Mouse (Mus musculus) lung, embryonic 15.5 days (tissue): ENCODE measurements around the gene Znrf2. TPM values are rescaled to one million over a fixed set of nuclear protein-coding genes. Genes with fewer than 3 reads are reported as not detected.

Source experiments
- ATAC-seq: fragments of 200-750 bp; cut with Nextera tagmentation; 2 replicates; pipeline ENCODE4 v1.8.0; 2017; ENCODE audit warnings: moderate number of reproducible peaks, borderline replicate concordance; ENCODE audit not compliant: low FRiP score, low TSS enrichment; ENCODE audit errors: extremely low read depth
- H3K27ac ChIP-seq: fragments of 300-500 bp; sonication (generic); 2 replicates; pipeline ENCODE4 v1.5.1; 2015; ENCODE audit warnings: moderate library complexity, mild to moderate bottlenecking, inconsistent platforms
- H3K27me3 ChIP-seq: fragments of 300-500 bp; sonication (generic); 2 replicates; pipeline ENCODE4 v1.6.1; 2015; ENCODE audit warnings: inconsistent platforms
- H3K36me3 ChIP-seq: fragments of 300-500 bp; sonication (generic); 2 replicates; pipeline ENCODE4 v1.6.1; 2015; ENCODE audit warnings: inconsistent platforms
- H3K4me1 ChIP-seq: fragments of 300-500 bp; sonication (generic); 2 replicates; pipeline ENCODE4 v1.6.1; 2015; ENCODE audit warnings: inconsistent platforms
- H3K4me2 ChIP-seq: fragments of 300-500 bp; sonication (generic); 2 replicates; pipeline ENCODE4 v1.6.1; 2015; ENCODE audit warnings: inconsistent platforms, mild to moderate bottlenecking, moderate library complexity
- H3K4me3 ChIP-seq: fragments of 300-500 bp; sonication (generic); 2 replicates; pipeline ENCODE4 v1.5.1; 2015; ENCODE audit warnings: mild to moderate bottlenecking, inconsistent platforms
- H3K9ac ChIP-seq: fragments of 300-500 bp; sonication (generic); 2 replicates; pipeline ENCODE4 v1.6.1; 2015; ENCODE audit warnings: inconsistent platforms
- H3K9me3 ChIP-seq: fragments of 300-500 bp; sonication (generic); 2 replicates; pipeline ENCODE4 v1.6.1; 2016; ENCODE audit warnings: inconsistent platforms
- WGBS: fragments of 180-500 bp; shearing (Covaris S2); methylation state at CpG from one replicate; pipeline ENCODE4 v1.1.7; 2015; 5-methylcytosine and 5-hydroxymethylcytosine counted together
- polyA plus RNA-seq: library from polyadenylated mRNA; unstranded; fragments of >200 nt; fragmentation: Nextera tagmentation; extraction: Ambion mirVana; gene quantifications from 2 replicates; pipeline ENCODE4 v1.2.1, GENCODE M21; 2015

The Znrf2 gene
- polyA plus RNA-seq, 1 experiment from 2014 or later, result 3.6 TPM

DNA sequence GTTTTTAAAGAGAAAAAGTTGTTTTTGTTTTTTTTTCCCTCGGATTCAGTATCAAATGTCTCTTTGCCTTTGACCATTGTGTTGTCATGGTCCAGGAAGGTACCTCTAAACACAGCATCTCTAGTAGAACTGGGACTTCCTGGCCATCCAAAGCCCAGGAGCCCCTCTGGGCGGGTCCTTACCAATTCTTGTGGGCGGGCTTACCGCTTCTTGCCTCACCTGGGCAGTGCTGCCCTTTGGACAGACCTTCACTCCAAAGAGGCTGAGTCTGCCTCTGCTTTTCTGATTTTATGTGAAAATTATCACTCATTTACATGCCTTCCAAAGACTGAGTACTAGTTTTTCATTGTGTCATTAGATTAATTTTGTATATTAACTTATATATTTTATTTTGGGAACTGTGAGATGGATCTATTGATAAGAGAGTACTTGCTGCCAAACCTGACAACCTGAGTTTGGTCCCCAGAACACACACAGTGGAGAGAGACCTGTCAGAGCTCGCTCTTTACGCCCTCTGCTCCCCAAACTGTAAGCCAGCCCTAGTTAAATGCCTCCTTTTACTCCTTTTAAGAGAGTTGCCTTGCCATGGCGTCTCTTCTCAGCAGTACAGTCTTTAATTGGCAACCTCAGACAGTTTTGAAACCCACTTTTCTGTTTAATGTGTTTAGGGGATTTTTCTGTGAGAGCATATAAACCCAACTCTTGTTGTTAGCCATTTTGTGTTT is 13.5 kb downstream of the Znrf2 start:
- WGBS, result 84% methylated on average over 7 of the region's 7 CpGs
- H3K4me3 ChIP-seq, result no peak overlapping the region
- no peak overlapping the region for H3K4me2 ChIP-seq
- H3K27ac ChIP-seq, result no peak overlapping the region
- no peaks in the 10 kb centered on the region for H3K9me3 ChIP-seq
- H3K27me3 ChIP-seq, result no peaks in the 10 kb centered on the region
- no peak for ATAC-seq
- H3K36me3 ChIP-seq, result no peaks in the 10 kb centered on the region
- H3K9ac ChIP-seq, result no peak overlapping the region
- H3K4me1 ChIP-seq, result peaks cover 6% of the 10 kb centered on the region; the same call in 1 of the 2 replicates

DNA sequence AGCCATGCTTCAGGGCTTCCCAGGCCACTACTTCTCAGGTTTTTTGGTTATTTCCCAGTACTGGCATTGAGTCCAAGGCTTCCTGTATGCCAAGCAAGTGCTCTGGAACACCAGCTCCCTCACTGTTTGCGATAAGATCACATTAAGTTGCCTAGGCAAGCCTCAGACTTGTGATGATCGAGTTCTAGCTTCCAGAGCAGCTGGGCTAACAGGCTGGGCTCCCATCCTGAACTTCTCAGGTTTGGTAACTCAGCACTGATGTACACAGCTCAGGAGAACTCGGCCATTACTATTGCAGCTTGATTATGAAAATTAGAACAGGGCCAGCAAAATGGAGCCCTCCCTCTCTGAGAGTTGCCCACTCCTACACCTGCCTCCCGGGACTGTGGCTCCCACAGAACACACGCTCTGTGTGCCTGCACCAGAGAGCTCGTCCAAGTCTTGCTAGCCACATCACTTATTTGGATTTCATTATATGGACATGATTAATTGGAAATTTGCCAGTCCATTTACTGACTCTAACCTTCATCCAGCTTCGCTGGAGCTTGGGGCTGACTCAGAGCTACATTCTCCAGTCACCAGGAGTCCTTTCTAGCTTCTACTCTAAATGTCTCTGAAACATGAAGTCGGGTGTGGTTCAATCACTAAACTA is 14.5 kb downstream of the Znrf2 start:
- Histone ChIP-seq H3K4me3 (no peak overlapping the region), H3K27me3 (no peaks in the 10 kb centered on the region), H3K9me3 (no peaks in the 10 kb centered on the region), H3K27ac (no peak overlapping the region), H3K36me3 (no peaks in the 10 kb centered on the region), H3K4me1 (peaks cover 6% of the 10 kb centered on the region; the same call in 1 of the 2 replicates), H3K9ac (no peak overlapping the region), H3K4me2 (no peak overlapping the region)
- ATAC-seq, result no peak
- WGBS, result 60% methylated on average over 8 of the region's 8 CpGs

DNA sequence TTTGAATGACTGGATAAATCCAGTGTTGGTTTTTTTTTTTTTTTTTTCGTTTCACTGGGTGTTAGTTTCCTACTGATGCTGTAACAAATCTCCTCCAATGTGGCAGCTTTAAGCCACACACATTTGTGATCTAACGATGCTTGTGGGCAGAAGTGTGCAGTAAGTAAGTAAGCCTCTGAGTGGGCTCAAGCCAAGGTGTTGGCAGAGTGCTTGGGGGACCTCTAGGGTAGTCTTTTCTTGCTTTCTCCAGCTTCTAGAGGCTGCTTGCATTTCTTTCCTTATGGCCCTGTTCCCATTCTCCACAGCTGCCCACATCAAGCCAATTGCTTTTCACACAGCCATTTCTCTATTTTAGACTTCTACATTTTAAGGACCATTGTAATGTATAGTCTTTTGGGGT is 16.7 kb downstream of the Znrf2 start:
- no peak overlapping the region for H3K4me3 ChIP-seq
- no peak overlapping the region for H3K9ac ChIP-seq
- no peak for ATAC-seq
- no peaks in the 10 kb centered on the region for H3K27me3 ChIP-seq
- WGBS, result 60% methylated on average over 2 of the region's 2 CpGs
- no peaks in the 10 kb centered on the region for H3K9me3 ChIP-seq
- H3K4me2 ChIP-seq, result no peak overlapping the region
- H3K36me3 ChIP-seq, result no peaks in the 10 kb centered on the region
- peaks cover 6% of the 10 kb centered on the region; the same call in 1 of the 2 replicates for H3K4me1 ChIP-seq
- no peak overlapping the region for H3K27ac ChIP-seq

DNA sequence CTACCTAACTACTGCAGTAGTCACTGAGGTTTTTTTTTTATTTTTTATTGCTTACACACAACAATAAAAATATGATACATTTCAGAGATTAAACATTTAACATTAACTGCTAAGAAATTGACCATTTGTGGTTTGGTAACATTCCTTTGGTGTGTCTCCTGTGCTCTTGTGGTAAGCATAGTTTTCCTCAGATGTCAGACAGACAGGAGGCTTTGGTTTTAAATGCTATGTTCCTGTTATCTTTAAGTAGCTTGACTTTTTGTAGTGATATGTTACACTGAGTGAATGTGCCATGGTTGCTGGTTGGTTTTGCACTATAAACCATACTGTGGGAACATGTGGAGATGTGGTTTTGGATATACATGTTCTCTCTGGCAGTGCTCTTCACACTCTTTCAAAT is 19.9 kb downstream of the Znrf2 start:
- H3K9me3 ChIP-seq, result no peaks in the 10 kb centered on the region
- H3K4me2 ChIP-seq, result no peak overlapping the region
- H3K36me3 ChIP-seq, result no peaks in the 10 kb centered on the region
- ATAC-seq, result no peak
- H3K27me3 ChIP-seq, result no peaks in the 10 kb centered on the region
- H3K4me1 ChIP-seq, result 0 out of 2 replicates have a peak, but pooled peaks cover 4% of the 10 kb centered on the region
- H3K4me3 ChIP-seq, result no peak overlapping the region
- no peak overlapping the region for H3K27ac ChIP-seq
- no peak overlapping the region for H3K9ac ChIP-seq

GRCm38 (mm10) chr6:54841399-54841798 is 24.7 kb downstream of the Znrf2 start:
- H3K4me2 ChIP-seq, result no peak overlapping the region
- H3K36me3 ChIP-seq, result no peaks in the 10 kb centered on the region
- no peak for ATAC-seq
- no peak overlapping the region for H3K4me3 ChIP-seq
- H3K9ac ChIP-seq, result no peak overlapping the region
- no peaks in the 10 kb centered on the region for H3K4me1 ChIP-seq
- no peaks in the 10 kb centered on the region for H3K9me3 ChIP-seq
- H3K27me3 ChIP-seq, result no peaks in the 10 kb centered on the region
- H3K27ac ChIP-seq, result no peak overlapping the region

GRCm38 (mm10) chr6:54842041-54842440 is 25.3 kb downstream of the Znrf2 start:
- no peaks in the 10 kb centered on the region for H3K9me3 ChIP-seq
- no peaks in the 10 kb centered on the region for H3K36me3 ChIP-seq
- no peak overlapping the region for H3K4me2 ChIP-seq
- no peak overlapping the region for H3K27ac ChIP-seq
- no peak overlapping the region for H3K4me3 ChIP-seq
- no peaks in the 10 kb centered on the region for H3K27me3 ChIP-seq
- no peaks in the 10 kb centered on the region for H3K4me1 ChIP-seq
- H3K9ac ChIP-seq, result no peak overlapping the region
- WGBS, result 40% methylated on average over 1 of the region's 1 CpGs
- no peak for ATAC-seq

DNA sequence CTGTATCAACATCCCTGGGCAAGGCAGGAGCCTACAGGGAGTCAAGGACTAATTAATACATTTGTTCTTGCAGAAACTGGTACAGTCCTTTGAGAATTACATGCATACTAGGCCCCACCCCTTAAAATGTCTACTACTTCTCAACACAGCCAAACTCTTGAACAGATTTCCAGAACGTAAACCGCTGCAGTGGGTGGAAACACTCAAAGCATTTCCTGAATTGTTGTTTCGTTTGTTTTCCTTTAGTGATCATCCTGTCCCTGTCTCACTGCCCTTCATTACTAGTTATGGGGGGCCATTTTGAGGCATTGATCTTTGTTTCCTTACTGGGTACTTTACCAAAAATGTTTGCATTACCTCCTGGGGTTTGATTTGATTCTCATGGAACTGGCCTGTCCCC is 31.8 kb downstream of the Znrf2 start:
- H3K9ac ChIP-seq, result no peak overlapping the region
- H3K4me3 ChIP-seq, result no peak overlapping the region
- 83% methylated on average over 3 of the region's 3 CpGs for WGBS
- no peaks in the 10 kb centered on the region for H3K9me3 ChIP-seq
- H3K4me1 ChIP-seq, result peaks cover 12% of the 10 kb centered on the region
- H3K27me3 ChIP-seq, result no peaks in the 10 kb centered on the region
- H3K27ac ChIP-seq, result no peak overlapping the region
- no peaks in the 10 kb centered on the region for H3K36me3 ChIP-seq
- no peak overlapping the region for H3K4me2 ChIP-seq
- ATAC-seq, result no peak

GRCm38 (mm10) chr6:54849179-54850156 is 32.8 kb downstream of the Znrf2 start:
- peaks cover 12% of the 10 kb centered on the region for H3K4me1 ChIP-seq

GRCm38 (mm10) chr6:54851778-54852177 is 35.1 kb downstream of the Znrf2 start:
- Histone ChIP-seq H3K27ac (no peak overlapping the region), H3K27me3 (no peaks in the 10 kb centered on the region), H3K4me2 (no peak overlapping the region), H3K4me3 (no peak overlapping the region), H3K4me1 (peaks cover 12% of the 10 kb centered on the region), H3K9ac (no peak overlapping the region), H3K36me3 (no peaks in the 10 kb centered on the region), H3K9me3 (no peaks in the 10 kb centered on the region)
- no peak for ATAC-seq
- 64% methylated on average over 4 of the region's 4 CpGs for WGBS

More at GRCm38 (mm10) chr6:54849179-54850156, 32.8 kb downstream of the Znrf2 start:
- ATAC-seq, result no peak
- no peak overlapping the region for H3K27ac ChIP-seq
- no peaks in the 10 kb centered on the region for H3K27me3 ChIP-seq
- H3K9me3 ChIP-seq, result no peaks in the 10 kb centered on the region
- H3K4me2 ChIP-seq, result no peak overlapping the region
- 39% methylated on average over 4 of the region's 4 CpGs for WGBS
- H3K4me3 ChIP-seq, result no peak overlapping the region
- no peak overlapping the region for H3K9ac ChIP-seq
- no peaks in the 10 kb centered on the region for H3K36me3 ChIP-seq

DNA sequence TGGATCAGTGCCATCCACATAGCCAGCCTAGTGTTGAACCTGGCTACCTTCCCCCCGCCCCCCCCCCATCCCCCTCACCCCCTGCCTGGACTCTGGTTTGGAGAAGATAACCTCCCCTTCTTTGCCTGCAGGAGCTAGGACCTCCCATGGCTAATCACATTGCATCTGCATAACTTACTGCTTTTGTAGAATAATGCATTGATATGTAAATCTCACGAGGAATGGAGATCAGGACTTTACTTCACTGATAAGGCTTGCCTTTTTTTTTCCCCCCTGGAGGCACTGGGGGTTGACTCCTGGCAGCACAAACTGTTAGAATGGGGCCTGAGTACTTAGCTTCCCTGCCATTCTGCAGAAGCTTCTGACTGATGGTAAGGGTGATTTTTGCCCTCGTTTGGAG is 36.0 kb downstream of the Znrf2 start:
- Histone ChIP-seq H3K27me3 (no peaks in the 10 kb centered on the region), H3K4me2 (no peak overlapping the region), H3K36me3 (no peaks in the 10 kb centered on the region), H3K27ac (no peak overlapping the region), H3K9ac (no peak overlapping the region), H3K9me3 (no peaks in the 10 kb centered on the region), H3K4me3 (no peak overlapping the region), H3K4me1 (peaks cover 12% of the 10 kb centered on the region)
- ATAC-seq, result no peak
- 24% methylated on average over 3 of the region's 3 CpGs for WGBS

GRCm38 (mm10) chr6:54854859-54855258 is 38.1 kb downstream of the Znrf2 start:
- Histone ChIP-seq H3K9me3 (no peaks in the 10 kb centered on the region), H3K36me3 (no peaks in the 10 kb centered on the region), H3K4me1 (peaks cover 8% of the 10 kb centered on the region), H3K4me2 (no peak overlapping the region), H3K9ac (no peak overlapping the region), H3K27me3 (no peaks in the 10 kb centered on the region), H3K27ac (no peak overlapping the region), H3K4me3 (no peak overlapping the region)
- WGBS, result 49% methylated on average over 4 of the region's 4 CpGs
- ATAC-seq, result no peak
